Comparison of ENCODE assay signal across 28 mouse cellular contexts in the genomic region with DNA sequence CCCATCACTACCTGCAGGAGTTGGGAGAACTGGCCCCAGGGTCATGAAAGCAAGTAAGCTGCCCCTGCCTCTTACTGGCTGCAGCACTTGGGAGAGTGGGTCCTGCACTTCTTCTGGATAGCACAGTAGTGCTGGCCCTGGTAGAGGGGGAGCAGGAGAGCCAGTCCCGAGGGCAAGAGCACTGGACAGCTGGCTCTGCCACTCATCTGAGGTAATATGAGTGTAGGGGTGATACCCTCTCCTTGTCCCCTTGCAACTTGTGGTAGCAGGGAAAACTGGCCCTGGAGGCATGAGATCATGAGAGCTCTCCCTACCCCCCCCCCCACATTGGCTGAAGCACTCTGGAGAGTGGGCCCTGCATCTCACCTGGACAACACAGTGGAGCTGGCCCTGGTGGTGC.
"Had no signal": no experiment of that assay in that cellular context is flagged by ENCODE, and none has a peak within 500 bp of the region (broad histone marks: within the 10 kb centered on the region; RNA-seq: fewer than 3 reads in every experiment).

No protein-coding gene starts in this region.

- ATAC-seq: forebrain, embryonic 13.5 days; forebrain, embryonic 14.5 days; forebrain, embryonic 15.5 days; forebrain, embryonic 16.5 days; forebrain, postnatal 0 days had no signal

- DNase-seq: cerebellum, adult 2 months; cerebellum, adult 8-10 months; cerebellum, adult 9-10 months; cerebellum, adult 9-11 months; cerebellum, postnatal 10 days; cerebellum, postnatal 14 days; cerebellum, postnatal 25 days; cerebellum, postnatal 36 days; embryo, embryonic 11 days; forebrain, postnatal 0 days; gastrocnemius, adult 2 months; gastrocnemius, postnatal 10 days; gastrocnemius, postnatal 14 days; gastrocnemius, postnatal 25 days; gastrocnemius, postnatal 36 days; heart, adult 11 months; heart, adult 18-20 months had no signal

- H3K9me3 ChIP-seq: embryonic facial prominence, embryonic 10.5 days; embryonic facial prominence, embryonic 12.5 days; embryonic facial prominence, embryonic 13.5 days; embryonic facial prominence, embryonic 15.5 days; forebrain, embryonic 10.5 days; forebrain, embryonic 12.5 days; forebrain, embryonic 13.5 days; forebrain, embryonic 15.5 days had no signal

- H3K36me3 ChIP-seq: embryonic facial prominence, embryonic 12.5 days; embryonic facial prominence, embryonic 13.5 days; embryonic facial prominence, embryonic 15.5 days; forebrain, embryonic 10.5 days; forebrain, embryonic 12.5 days; forebrain, embryonic 15.5 days had no signal

- H3K9ac ChIP-seq: embryonic facial prominence, embryonic 12.5 days; embryonic facial prominence, embryonic 13.5 days; embryonic facial prominence, embryonic 15.5 days; forebrain, embryonic 12.5 days; forebrain, embryonic 13.5 days; forebrain, embryonic 15.5 days; forebrain, postnatal 0 days had no signal

- H3K4me3 ChIP-seq: embryonic facial prominence, embryonic 10.5 days; embryonic facial prominence, embryonic 12.5 days; embryonic facial prominence, embryonic 13.5 days; embryonic facial prominence, embryonic 15.5 days; erythroblast, embryonic 14.5 days; forebrain, embryonic 10.5 days; forebrain, embryonic 12.5 days; forebrain, embryonic 13.5 days; forebrain, embryonic 15.5 days; gastrocnemius, adult 2 months had no signal

- H3K27ac ChIP-seq: embryonic facial prominence, embryonic 10.5 days; embryonic facial prominence, embryonic 12.5 days; embryonic facial prominence, embryonic 13.5 days; embryonic facial prominence, embryonic 15.5 days; forebrain, embryonic 10.5 days; forebrain, embryonic 12.5 days; forebrain, embryonic 13.5 days; forebrain, embryonic 15.5 days; gastrocnemius, adult 2 months had no signal

- H3K27me3 ChIP-seq: embryonic facial prominence, embryonic 12.5 days; embryonic facial prominence, embryonic 15.5 days; forebrain, embryonic 15.5 days had no signal

- H3K4me2 ChIP-seq: embryonic facial prominence, embryonic 12.5 days; embryonic facial prominence, embryonic 13.5 days; embryonic facial prominence, embryonic 15.5 days; forebrain, embryonic 12.5 days; forebrain, embryonic 13.5 days; forebrain, embryonic 15.5 days had no signal
